Mouse (Mus musculus): Measurements from ENCODE around the gene Ngrn.

DNA sequence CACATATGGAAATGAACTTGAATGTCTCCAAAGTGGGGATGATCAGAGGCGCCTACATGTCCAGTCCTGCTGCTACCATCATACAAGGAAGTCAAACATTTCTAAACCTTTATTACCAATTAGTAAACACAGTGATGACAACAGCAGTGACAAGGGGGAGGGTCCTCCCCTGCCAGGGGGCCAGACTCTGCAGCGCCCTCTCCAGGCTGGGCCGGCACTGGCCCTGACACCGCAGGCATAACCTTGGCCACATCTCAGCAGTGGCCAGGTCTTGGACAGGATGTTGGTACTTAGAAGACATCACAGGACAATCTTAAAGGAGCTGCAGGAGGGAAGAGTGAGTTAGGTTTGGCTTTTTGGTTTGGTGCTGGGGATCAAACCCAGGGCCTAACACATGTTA lies 34.0 kb upstream of the Ngrn start:
- TF ChIP-seq POLR2A (IDR thresholded peaks at IDR 0.05; ENCODE audit: extremely low read depth, insufficient read depth, low read length) = no peak
- no peak for TF ChIP-seq CTCF (IDR thresholded peaks at IDR 0.05; ENCODE audit: extremely low read depth, insufficient read depth, low read length)

Data from cortical plate, adult 2 months (tissue).